Mouse (Mus musculus) intestine, embryonic 15.5 days (tissue): ENCODE measurements around the gene Cldn3. TPM values are rescaled to one million over a fixed set of nuclear protein-coding genes. Genes with fewer than 3 reads are reported as not detected.

Source experiments
- ATAC-seq: fragments of 200-750 bp; cut with Nextera tagmentation; 2 replicates; pipeline ENCODE4 v1.8.0; 2017; ENCODE audit warnings: moderate TSS enrichment, moderate library complexity
- H3K27ac ChIP-seq: fragments of 300-500 bp; sonication (generic); 2 replicates; pipeline ENCODE4 v1.5.1; 2015; ENCODE audit warnings: mild to moderate bottlenecking, inconsistent platforms
- H3K27me3 ChIP-seq: fragments of 300-500 bp; sonication (generic); replicated peaks from 2 replicates; pipeline ENCODE4 v1.6.1; 2015; ENCODE audit warnings: inconsistent platforms
- H3K36me3 ChIP-seq: fragments of 300-500 bp; sonication (generic); 2 replicates; pipeline ENCODE4 v1.6.1; 2015; ENCODE audit warnings: inconsistent platforms
- H3K4me1 ChIP-seq: fragments of 300-500 bp; sonication (generic); replicated peaks from 2 replicates; pipeline ENCODE4 v1.6.1; 2015; ENCODE audit warnings: inconsistent platforms
- H3K4me2 ChIP-seq: fragments of 300-500 bp; sonication (generic); replicated peaks from 2 replicates; pipeline ENCODE4 v1.6.1; 2015; ENCODE audit warnings: mild to moderate bottlenecking, inconsistent platforms
- H3K4me3 ChIP-seq: fragments of 300-500 bp; sonication (generic); replicated peaks from 2 replicates; pipeline ENCODE4 v1.5.1; 2015; ENCODE audit warnings: inconsistent platforms
- H3K9ac ChIP-seq: fragments of 300-500 bp; sonication (generic); 2 replicates; pipeline ENCODE4 v1.6.1; 2015; ENCODE audit warnings: inconsistent platforms
- H3K9me3 ChIP-seq: fragments of 300-500 bp; sonication (generic); 2 replicates; pipeline ENCODE4 v1.6.1; 2016; ENCODE audit warnings: inconsistent platforms
- WGBS: fragments of 180-500 bp; shearing (Covaris S2); methylation state at CpG from one replicate; pipeline ENCODE4 v1.1.7; 2015; 5-methylcytosine and 5-hydroxymethylcytosine counted together
- polyA plus RNA-seq: library from polyadenylated mRNA; unstranded; fragments of >200 nt; fragmentation: Nextera tagmentation; extraction: Ambion mirVana; gene quantifications from 2 replicates; pipeline ENCODE4 v1.2.1, GENCODE M21; 2015

Cldn3 gene
- polyA plus RNA-seq, 1 experiment from 2014 or later, result 173 TPM

DNA sequence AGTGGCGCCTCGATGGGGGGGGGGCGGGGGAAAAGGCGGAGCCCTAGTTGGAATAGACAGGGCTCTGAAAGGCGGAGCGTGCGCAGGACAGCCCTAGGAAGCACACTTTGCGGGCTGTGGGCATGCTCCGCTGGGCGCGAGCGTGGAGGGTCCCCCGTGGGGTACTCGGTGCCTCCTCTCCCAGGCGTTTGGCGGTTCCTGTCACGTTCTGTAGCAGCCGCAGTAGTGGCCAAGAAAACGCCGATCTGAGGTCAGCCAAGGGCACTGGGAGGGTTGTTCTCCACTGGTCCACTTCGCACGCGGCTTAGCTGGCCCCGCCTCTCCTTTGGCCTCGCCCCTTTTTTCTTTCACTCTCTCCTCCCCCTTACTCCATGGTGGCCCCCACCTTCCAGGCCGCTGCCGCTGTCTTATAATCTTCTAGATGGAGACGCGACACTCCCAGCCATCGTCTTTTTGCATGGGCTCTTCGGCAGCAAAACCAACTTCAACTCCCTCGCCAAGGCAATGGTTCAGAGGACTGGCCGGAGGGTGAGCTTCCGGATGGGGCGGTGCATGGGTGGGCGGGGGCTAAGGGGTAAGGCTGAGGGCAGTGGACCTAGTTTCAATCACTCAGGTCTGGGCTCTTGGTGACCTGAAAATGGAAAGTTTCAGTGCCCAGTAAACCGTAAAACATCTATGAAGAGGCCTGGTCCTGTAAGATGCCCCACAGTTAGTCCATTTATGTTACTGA, 23.7 kb downstream of the Cldn3 start:
- peak; percentile 75 for ATAC-seq
- no peaks in the 10 kb centered on the region for H3K36me3 ChIP-seq
- under 1% methylated on average over 37 of the region's 37 CpGs for WGBS

DNA sequence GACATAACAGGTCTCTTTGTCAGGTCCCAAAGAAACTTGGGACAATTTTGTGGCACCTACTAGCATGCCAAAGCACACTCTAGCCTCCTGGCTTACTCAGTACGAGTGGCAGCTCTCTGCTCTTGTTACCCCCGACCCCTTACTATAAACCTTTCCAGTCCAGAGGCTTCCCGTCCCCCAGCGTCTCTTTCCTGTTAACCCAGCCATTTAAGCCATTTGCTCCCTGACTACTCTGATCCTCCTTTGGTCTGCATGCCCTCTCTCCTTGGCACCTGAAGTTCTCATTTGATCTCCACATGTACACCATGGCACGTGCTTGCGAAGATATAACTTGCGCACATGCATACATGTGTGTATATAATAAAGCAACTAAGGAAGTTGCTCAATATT, 24.3 kb downstream of the Cldn3 start:
- no peak for ATAC-seq
- H3K4me1 ChIP-seq, result peaks cover 40% of the 10 kb centered on the region
- H3K36me3 ChIP-seq, result no peaks in the 10 kb centered on the region
- peak overlapping the region; percentile 73 for H3K4me3 ChIP-seq
- peak overlapping the region; percentile 99 for H3K27ac ChIP-seq
- peak overlapping the region; percentile 48 for H3K4me2 ChIP-seq
- 41% methylated on average over 7 of the region's 7 CpGs for WGBS
- H3K27me3 ChIP-seq, result no peaks in the 10 kb centered on the region
- H3K9me3 ChIP-seq, result no peaks in the 10 kb centered on the region
- H3K9ac ChIP-seq, result peak overlapping the region; percentile 71

More for the DNA sequence above, 23.7 kb downstream of the Cldn3 start:
- Histone ChIP-seq H3K4me2 (peak overlapping the region; percentile 48), H3K9me3 (no peaks in the 10 kb centered on the region), H3K27me3 (no peaks in the 10 kb centered on the region), H3K9ac (peak overlapping the region; percentile 71), H3K4me1 (peaks cover 38% of the 10 kb centered on the region), H3K4me3 (peak overlapping the region; percentile 73), H3K27ac (peak overlapping the region; percentile 99)

DNA sequence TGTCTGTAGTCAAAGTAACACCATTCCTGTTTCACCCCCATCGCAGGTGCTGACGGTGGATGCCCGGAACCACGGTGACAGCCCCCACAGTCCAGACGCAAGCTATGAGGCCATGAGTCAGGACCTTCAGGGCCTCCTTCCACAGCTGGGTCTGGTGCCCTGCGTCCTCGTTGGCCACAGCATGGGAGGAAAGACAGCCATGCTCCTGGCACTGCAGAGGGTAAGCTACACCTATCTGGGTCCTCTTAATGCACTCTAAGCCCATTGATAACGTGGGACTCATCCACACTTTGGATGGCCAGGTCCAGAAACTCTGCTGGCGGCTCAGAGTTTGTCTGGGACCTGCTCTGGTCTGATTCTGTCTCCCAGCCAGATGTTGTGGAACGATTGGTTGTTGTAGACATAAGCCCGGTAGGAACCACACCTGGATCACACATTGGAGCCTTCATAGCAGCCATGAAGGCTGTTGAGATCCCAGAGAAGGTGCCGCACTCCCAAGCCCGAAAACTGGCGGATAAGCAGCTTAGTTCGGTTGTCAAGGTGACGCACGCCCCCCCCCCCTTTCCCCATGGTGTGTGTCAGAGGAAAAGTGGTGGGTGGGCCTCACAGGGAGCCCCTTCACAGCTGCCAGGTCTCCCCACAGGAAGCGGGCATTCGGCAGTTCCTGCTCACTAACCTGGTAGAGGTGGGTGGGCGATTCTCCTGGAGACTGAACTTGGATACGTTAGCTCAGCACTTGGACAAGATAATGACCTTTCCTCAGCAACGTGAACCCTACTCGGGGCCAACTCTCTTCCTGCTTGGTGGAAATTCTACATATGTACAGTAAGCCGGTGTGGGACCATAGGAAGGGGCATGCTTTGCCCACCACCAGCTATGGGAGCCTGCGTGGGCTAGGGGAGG, 25.1 kb downstream of the Cldn3 start:
- no peaks in the 10 kb centered on the region for H3K9me3 ChIP-seq
- 85% methylated on average over 25 of the region's 25 CpGs for WGBS
- H3K4me1 ChIP-seq, result peaks cover 41% of the 10 kb centered on the region
- no peaks in the 10 kb centered on the region for H3K27me3 ChIP-seq
- H3K9ac ChIP-seq, result 0 out of 2 replicates have a peak overlapping the region, but pooled peaks have one; percentile 3
- H3K4me2 ChIP-seq, result peak overlapping the region; percentile 48
- H3K36me3 ChIP-seq, result no peaks in the 10 kb centered on the region
- H3K4me3 ChIP-seq, result peak overlapping the region; percentile 73
- peak overlapping the region; percentile 99; the same call in 1 of the 2 replicates for H3K27ac ChIP-seq
- ATAC-seq, result no peak

DNA sequence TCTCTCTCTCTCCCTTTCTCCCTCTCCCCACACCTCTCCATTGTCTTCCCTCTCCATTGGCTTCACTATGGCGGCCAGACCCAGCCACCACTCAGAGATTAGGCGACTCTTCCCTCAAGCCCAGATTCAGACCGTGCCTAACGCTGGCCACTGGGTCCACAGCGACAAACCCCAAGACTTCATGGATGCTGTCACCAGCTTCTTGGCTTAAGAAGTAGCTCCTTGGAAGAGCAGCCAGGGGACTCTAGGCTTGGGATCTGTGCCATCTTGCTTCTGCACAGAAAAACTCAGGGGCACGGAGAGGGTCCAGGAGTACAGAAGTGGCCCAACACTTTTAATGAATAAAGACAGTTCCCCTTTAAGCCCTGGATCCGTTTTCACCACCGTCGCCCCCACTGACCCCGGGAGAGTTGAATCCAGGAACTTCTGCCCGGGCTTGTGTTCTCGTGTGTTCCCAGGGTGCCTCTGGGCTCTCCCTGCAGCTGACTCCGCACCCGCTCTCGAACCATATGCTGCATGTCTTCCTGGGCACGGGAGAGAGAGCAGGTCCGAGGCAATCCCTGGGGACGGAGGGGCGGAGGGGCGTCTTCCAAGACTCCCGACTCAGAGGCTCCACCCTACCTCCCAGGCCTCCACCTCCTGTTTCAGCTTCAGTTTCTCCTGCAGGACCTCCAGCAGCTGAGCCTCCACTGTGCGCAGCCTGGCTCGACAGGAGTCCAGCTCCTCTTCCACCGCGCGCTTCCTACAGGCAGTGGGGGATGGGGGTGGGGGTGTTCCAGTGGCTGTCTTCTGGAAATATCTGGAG, 26.0 kb downstream of the Cldn3 start:
- Histone ChIP-seq H3K27ac (peak overlapping the region; percentile 75), H3K9ac (peak overlapping the region; percentile 31)
- 31% methylated on average over 26 of the region's 26 CpGs for WGBS

DNA sequence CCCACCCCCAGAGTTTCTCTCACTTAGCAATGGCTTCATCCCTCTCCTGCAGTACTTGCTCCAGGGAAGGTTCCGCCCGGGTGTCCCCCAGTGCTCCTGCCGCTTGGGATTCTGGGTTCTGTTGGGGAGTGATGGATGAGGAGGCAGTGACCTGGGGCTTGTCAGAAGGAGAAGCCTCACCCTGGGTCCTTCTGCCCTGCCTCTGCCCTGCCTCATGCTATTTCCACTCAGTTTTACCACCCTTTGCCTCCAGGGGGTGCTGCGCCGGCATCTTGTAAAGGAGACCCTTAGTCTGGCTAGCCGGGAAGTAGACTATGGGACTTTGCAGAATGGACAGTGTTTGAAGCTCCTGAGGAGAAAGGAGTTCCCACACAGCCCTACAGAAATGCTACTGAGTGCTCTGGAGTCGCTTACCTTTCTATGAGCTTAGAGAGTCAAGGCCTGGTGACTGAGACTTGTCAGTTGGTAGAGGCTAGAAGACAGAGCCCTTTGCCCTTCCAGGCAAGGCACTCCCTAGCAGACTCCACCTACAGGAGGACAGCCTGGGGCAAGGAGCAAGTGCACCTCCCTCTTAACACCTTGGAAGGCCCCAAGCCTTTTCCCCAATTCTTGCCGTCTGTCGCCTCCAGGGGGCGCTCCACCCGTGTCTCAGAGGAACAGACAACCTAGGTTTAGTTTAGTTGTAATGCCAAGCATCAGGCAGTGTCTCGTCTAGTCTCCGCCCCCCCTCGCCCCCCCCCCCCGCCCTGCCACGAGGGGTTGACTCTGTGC, 26.8 kb downstream of the Cldn3 start:
- Histone ChIP-seq H3K9me3 (no peaks in the 10 kb centered on the region), H3K27ac (peak overlapping the region; percentile 75), H3K36me3 (no peaks in the 10 kb centered on the region), H3K9ac (peak overlapping the region; percentile 31; the same call in 1 of the 2 replicates), H3K27me3 (no peaks in the 10 kb centered on the region), H3K4me3 (peak overlapping the region; percentile 73), H3K4me1 (peaks cover 39% of the 10 kb centered on the region), H3K4me2 (peak overlapping the region; percentile 48)
- ATAC-seq, result peak; percentile 31
- WGBS, result 10% methylated on average over 16 of the region's 16 CpGs

More for the DNA sequence above, 26.0 kb downstream of the Cldn3 start:
- H3K36me3 ChIP-seq, result no peaks in the 10 kb centered on the region
- no peak for ATAC-seq
- H3K27me3 ChIP-seq, result no peaks in the 10 kb centered on the region
- peaks cover 41% of the 10 kb centered on the region for H3K4me1 ChIP-seq
- H3K4me2 ChIP-seq, result peak overlapping the region; percentile 48
- no peaks in the 10 kb centered on the region for H3K9me3 ChIP-seq
- peak overlapping the region; percentile 73 for H3K4me3 ChIP-seq

DNA sequence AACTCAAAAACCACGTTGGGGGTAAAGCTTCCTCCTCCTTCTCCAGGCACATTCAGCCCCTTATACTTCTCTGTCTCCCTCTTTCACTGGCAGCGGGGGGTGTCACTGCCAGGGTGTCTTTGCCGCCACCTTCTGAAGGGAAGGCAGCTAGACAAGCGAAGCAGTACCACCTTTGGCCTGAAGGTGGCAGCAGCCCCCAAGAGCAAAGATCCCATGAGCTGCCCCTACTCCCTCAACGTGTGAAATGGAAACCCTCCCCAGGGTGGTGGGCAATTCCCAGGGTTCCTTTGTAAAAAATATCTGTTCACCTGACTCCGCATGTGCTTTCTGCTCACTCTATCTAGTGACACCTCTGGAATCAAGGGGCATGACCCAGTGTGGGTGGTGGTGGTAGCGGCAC, 29.5 kb downstream of the Cldn3 start:
- WGBS, result 13% methylated on average over 7 of the region's 7 CpGs

DNA sequence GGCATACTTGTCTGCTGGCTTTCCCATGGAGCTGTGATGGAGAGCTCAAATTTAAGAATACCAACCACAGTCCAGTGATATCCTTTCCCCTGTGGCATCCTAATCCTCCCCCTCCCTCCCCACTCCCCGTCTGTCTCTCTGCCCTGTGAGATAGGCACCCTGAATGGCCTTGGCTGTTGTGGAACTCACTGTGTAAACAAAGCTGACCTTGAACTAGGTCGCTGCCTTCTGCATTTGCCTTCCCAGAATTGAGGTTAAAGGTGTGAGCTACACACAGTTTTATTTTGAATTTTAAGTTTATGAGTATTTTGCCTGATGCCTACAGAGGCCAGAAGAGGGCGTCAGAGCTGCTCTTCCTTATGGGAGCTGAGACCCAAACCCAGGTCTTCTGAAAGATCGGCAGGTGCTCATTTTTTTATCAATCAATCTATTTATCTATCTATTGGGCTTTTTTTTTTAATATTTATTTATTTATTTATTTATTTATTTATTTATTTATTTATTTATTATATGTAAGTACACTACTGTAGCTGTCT, 30.3 kb downstream of the Cldn3 start:
- peaks cover 22% of the 10 kb centered on the region for H3K4me1 ChIP-seq
- 39% methylated on average over 4 of the region's 4 CpGs for WGBS
- no peaks in the 10 kb centered on the region for H3K36me3 ChIP-seq
- H3K9me3 ChIP-seq, result no peaks in the 10 kb centered on the region
- no peak overlapping the region for H3K4me2 ChIP-seq
- no peak overlapping the region for H3K9ac ChIP-seq
- H3K27me3 ChIP-seq, result no peaks in the 10 kb centered on the region
- no peak for ATAC-seq
- no peak overlapping the region for H3K4me3 ChIP-seq
- H3K27ac ChIP-seq, result no peak overlapping the region

More for the DNA sequence above, 29.5 kb downstream of the Cldn3 start:
- no peak overlapping the region for H3K9ac ChIP-seq
- no peak overlapping the region for H3K27ac ChIP-seq
- no peaks in the 10 kb centered on the region for H3K36me3 ChIP-seq
- H3K4me2 ChIP-seq, result no peak overlapping the region
- H3K27me3 ChIP-seq, result no peaks in the 10 kb centered on the region
- no peaks in the 10 kb centered on the region for H3K9me3 ChIP-seq
- H3K4me3 ChIP-seq, result no peak overlapping the region
- peaks cover 30% of the 10 kb centered on the region for H3K4me1 ChIP-seq
- ATAC-seq, result 0 out of 2 replicates have a peak, but pooled peaks have one; percentile 20

DNA sequence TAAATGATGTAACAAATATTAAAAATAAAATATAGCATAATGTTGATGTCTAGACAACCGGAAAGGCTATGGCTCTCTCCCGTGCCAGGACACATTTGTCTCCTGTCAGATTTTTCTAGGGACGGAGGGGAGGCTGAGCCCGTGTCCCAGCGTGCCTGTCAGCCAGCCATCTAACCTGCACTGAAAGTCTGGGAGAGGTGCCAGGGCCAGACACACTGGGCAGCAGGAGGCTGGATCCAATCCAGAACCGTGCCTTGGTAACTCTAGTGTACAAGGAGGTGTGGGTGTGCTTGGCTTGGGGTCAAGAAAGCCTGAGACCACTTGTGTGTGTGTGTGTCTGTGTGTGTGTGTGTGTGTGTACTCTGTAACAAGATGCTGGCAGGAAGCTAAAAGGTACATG, 35.8 kb downstream of the Cldn3 start:
- H3K9ac ChIP-seq, result no peak overlapping the region
- WGBS, result 59% methylated on average over 6 of the region's 6 CpGs
- H3K4me3 ChIP-seq, result no peak overlapping the region
- H3K27ac ChIP-seq, result no peak overlapping the region
- no peaks in the 10 kb centered on the region for H3K27me3 ChIP-seq
- no peak overlapping the region for H3K4me2 ChIP-seq
- no peak for ATAC-seq
- no peaks in the 10 kb centered on the region for H3K36me3 ChIP-seq
- H3K4me1 ChIP-seq, result peaks cover 27% of the 10 kb centered on the region
- H3K9me3 ChIP-seq, result no peaks in the 10 kb centered on the region

DNA sequence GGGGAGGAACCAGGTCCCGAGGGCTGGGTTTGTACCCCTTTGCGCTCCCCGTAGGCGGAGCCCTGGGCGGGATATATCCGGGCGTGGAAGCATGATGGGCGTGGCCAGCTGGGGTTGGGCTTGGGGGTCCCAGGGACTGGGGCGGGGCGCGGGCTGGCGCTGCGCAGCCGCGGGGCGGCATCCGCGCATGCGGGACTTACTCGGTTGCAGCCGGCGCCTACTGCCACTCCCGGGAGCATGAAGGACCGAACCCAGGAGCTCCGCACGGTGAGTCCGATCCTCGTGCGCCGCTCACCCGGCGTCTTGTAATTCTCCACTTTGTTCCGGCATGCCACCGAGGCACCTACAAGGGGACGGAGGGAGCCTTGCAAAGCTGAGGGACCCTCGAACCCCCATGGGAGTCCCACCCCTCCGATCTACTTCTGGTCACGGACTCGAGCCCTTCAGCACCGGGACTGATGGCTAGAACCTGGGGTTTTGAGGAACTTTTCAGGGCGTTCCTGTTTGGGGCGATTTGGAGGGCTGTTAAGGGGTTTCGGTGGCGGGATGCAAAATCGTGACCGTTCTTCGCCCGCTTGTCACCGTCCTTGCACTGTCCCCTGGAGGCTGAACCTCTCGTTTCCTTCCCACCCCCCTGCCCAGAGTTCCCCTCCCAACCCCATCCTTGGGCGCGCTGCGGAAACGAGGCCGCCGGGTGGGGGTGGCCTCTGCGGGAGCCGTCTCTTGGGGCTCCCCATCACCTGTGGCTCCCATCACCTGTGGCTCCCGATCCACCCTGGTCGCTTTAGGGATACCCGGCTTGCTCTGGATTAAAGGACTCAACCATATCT, 37.5 kb downstream of the Cldn3 start, which contains the start of gene Stx1a:
Gene Stx1a, plus strand, starts transcription at position 139 of the 830 bp plus-strand sequence.
- no peaks in the 10 kb centered on the region for H3K27me3 ChIP-seq
- under 1% methylated on average over 61 of the region's 61 CpGs for WGBS
- peaks cover 31% of the 10 kb centered on the region for H3K4me1 ChIP-seq
- peak; percentile 95 for ATAC-seq
- H3K9ac ChIP-seq, result peak within 1 kb of the TSS; percentile 77
- peak within 1 kb of the TSS; percentile 66 for H3K4me3 ChIP-seq
- H3K4me2 ChIP-seq, result peak within 1 kb of the TSS; percentile 93
- peak within 1 kb of the TSS; percentile 48; the same call in 1 of the 2 replicates for H3K27ac ChIP-seq
- no peaks in the 10 kb centered on the region for H3K9me3 ChIP-seq
- H3K36me3 ChIP-seq, result no peaks in the 10 kb centered on the region

DNA sequence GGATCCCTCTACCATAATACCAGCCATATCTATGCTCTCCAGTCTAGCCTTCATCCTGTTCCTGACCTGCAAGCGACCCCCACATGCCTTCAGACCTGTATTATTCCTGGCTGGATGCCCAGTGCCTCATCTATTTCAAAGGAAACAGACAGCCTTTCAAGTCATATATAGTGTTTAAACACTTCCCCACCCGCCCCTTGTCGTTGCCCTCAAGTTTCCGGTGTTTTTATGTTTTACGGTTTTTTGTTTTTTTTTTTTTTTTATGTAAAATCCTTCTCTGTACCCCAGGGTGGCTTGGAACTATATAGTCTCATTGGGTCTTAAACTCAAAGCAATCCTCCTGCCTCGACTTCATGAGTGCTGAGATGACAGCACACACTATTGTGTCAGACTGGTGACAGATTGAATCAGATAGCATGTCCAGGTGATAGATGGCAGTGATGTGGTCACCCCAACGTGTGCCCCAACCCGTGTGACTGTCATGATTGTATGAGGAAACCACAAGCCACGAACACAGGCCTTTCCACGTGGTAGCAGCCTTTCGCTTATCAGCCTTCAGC, 38.7 kb downstream of the Cldn3 start:
- Histone ChIP-seq H3K4me1 (peaks cover 40% of the 10 kb centered on the region), H3K4me3 (peak overlapping the region; percentile 66; the same call in 1 of the 2 replicates), H3K27me3 (no peaks in the 10 kb centered on the region), H3K4me2 (peak overlapping the region; percentile 93), H3K9ac (peak overlapping the region; percentile 77; the same call in 1 of the 2 replicates), H3K27ac (no peak overlapping the region), H3K9me3 (no peaks in the 10 kb centered on the region), H3K36me3 (no peaks in the 10 kb centered on the region)
- no peak for ATAC-seq
- WGBS, result 37% methylated on average over 11 of the region's 11 CpGs
